Mouse (Mus musculus) kidney, adult 2 months (tissue): ENCODE measurements at regions not wholly inside any gene's neighbourhood (a gene's known extent, or its start where the extent isn't known, plus 50 kb on each side); places are given as distances from the start of the nearest gene placed in this dataset.

Experiments used
- CTCF ChIP-seq: fragments of 200-500 bp; conservative IDR thresholded peaks from 2 replicates; pipeline ENCODE4 v1.5.1; 2011; ENCODE audit warnings: low read depth, mild to moderate bottlenecking, control low read depth, low read length, moderate library complexity, mixed read lengths; ENCODE audit not compliant: insufficient read depth, insufficient read length
- POLR2A ChIP-seq: fragments of 200-500 bp; IDR thresholded peaks from one replicate; pipeline ENCODE4 v1.6.1; 2011; ENCODE audit warnings: low read depth, low read length, control low read depth

DNA sequence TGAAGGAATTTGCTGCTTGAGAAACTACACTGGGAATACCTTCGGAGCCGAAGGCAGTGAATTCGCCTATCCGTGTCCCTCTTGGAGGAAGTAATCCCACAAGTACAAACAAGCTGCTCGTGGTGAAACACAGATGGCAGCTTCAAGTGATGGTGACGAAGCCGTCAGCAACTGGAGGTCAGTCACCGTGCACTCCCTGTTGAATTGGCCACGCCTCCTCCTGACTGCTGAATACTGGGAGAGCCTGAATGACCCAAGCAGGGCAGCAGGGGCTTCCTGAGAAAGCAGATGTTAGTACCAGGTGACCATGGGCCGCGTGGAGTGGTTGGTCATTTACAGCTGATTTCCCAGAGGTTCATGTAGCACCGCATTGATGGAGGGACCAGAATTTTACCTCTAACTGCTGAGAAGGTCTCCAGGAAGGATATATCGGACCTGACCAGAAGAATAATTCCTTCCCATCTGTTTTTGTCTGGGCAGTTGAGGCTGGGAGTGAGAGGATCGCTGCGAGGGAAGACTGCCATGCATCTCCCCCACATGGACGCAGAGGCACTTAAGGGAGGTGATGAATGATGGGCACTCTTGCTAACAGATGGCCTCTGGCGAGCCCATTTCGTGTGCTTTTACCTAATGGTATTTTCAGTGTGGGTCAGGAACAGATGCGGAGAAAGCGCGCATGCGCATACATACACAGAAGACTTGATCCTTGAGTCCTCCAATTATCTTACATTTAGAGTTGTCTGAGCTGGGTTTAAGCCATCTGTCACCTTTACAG lies 314.6 kb upstream of the Zfp637 start:
- no peak for TF ChIP-seq CTCF
- no peak for TF ChIP-seq POLR2A
